Mouse (Mus musculus): Measurements from ENCODE around the gene Rbm33.
A peak's percentile ranks its signal among the peaks of the same experiment; 100 is the strongest.

Gene Rbm33

DNA sequence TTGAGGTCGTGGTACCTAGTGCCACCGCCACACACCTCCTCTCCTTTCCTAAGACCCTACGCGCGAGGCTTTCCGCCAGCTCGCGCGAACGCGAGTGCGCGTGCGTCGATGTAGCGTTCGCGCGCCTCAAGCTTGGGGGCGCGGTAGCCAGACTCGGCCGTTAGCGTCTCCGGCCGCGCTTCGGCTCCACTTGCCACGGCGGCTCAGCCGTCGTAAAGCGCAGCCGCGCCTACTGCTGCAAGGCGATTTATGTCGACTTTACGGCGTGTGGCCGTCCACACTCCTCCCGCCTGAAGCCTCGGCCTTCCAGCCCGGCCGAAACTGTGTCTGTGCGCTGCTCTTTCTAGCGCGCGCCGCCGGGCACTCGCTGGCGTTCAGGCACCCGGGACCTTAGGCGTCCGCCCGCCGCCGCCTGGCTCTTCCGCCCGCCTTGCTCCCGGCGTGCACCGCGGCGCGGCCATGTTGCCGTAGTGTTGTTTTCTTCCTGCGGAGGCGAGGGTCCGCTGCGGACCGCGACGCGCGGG is at the start of gene Rbm33:
Gene Rbm33 (plus strand): TSS at position 400 of the 524 bp plus-strand sequence.
- DNase-seq (ENCODE audit: low spot score in 2 of 2) = peak; percentile 80 to 91

DNA sequence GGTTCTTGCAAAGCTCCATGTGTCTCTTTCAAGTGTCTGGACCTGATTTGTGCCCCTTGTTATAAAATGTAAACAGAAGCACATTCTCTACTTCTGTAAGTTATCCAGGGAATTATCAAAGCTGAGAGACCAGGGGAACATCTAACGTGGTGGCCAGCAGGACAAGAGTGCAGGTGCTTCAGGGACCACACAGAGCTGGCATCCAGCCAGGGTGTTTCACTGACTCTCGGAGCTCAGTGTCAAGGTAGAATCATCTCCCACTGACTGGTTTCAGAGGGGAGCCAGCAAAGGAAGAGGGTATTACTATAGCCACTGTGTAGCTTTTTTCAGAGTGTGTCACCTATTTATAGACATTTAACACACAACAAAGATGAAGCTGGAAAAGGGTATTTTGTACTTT is 49.3 kb upstream of the Rbm33 start:
- DNase-seq (ENCODE audit: low spot score in 2 of 2) = no peak

DNA sequence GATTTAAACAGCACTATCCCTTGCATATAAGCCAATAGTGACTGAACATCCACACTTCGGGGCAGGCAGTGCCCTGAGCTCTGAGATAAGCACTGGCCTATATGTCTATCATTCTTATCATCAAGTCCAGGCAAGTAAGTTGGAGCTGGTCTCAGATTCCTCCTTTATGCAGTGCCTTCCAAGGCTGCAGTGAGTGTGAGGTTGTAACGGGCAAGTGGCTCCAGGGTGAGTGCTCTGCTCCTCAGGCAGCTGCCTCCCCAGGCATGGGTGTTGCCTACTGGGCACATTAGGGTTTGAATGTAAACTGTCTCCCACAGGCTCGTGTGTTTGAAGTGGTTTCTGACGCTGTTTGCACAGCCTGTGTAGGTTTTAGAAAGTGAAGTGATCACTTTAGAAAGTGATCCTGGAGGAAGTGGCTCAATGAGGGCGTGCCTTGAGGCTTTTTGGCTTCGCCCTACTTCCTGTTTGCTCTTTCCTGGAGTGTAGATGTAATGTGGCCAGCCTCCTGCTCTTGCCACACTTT is 47.4 kb upstream of the Rbm33 start:
- DNase-seq (ENCODE audit: low spot score in 2 of 2) = no peak

DNA sequence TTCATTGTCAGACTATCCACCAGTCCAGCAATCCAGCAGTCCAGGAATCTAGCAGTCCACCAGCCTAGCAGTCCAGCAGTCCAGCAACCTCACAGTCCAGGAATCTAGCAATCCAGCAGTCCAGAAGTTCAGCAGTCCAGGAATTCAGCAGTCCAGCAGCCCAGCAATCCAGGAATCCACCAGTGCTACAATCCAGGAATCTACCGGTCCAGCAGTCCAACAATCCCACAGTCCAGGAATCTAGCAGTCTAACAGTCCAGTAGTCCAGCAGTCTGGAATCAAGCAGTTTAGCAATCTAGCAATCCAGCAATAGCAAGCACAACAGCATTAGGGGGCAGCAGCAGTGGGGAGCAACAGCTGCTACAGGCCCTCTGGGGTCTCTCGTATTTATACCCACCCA is 44.1 kb upstream of the Rbm33 start:
- no peak for DNase-seq (ENCODE audit: low spot score in 2 of 2)

DNA sequence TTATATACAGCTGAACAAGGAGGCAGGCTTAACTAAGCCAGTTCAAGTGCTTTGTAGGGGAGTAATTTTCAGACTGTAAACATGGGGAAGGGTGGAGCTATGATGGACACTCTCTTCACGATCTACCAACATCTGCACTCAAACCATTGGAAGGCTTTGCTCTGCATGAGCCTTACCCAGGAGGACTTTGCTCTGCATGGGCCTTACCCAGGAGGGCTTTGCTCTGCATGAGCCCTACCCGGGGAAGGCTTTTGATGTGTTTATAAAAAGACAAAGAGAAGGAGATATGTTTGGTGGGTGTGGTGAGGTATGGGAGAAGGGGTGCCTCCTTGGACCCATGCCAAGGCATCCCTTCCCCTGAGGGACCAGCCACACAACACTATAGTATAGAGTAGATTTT is 39.6 kb upstream of the Rbm33 start:
- DNase-seq (ENCODE audit: low spot score in 2 of 2) = no peak

DNA sequence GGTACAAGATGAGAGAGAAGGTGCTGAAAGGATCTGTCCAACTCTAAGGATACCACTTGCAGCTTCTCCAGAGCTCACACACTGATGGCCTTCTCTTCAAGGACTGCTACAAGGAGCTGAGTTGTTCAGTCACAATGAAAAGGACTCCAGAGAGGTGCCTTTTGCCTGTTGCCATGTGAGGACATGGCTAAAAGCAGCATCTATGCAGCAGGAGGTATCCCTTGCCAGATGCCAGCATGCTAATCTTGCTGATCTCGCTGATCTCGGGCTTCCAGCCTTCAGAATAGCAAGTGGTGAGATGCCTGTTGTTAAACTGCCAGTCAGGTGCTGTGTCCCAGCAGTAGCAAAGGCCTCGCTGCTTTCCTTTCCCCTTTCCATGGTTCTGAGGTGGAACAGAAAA is 27.8 kb upstream of the Rbm33 start:
- no peak for DNase-seq (ENCODE audit: low spot score in 2 of 2)

DNA sequence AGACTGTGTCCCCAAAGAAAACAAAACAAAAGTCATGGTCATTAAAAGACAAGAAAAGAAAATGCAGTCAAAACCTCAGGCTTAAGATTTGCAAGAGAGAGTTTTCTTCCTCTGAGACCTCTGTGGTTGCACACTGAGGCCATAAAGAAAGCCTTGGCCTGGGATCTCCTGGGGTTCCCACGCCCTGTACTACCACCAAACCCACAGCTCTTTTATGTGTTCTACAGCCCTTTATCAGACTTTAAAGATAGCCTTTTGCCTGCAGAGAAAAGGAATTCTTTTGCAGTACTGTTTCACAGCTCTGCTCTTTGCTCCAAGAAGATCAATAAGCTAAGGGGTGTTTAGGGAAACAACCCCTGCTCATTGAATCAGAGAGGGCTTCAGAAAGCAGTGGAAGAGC is 26.3 kb upstream of the Rbm33 start:
- DNase-seq (ENCODE audit: low spot score in 2 of 2) = no peak

DNA sequence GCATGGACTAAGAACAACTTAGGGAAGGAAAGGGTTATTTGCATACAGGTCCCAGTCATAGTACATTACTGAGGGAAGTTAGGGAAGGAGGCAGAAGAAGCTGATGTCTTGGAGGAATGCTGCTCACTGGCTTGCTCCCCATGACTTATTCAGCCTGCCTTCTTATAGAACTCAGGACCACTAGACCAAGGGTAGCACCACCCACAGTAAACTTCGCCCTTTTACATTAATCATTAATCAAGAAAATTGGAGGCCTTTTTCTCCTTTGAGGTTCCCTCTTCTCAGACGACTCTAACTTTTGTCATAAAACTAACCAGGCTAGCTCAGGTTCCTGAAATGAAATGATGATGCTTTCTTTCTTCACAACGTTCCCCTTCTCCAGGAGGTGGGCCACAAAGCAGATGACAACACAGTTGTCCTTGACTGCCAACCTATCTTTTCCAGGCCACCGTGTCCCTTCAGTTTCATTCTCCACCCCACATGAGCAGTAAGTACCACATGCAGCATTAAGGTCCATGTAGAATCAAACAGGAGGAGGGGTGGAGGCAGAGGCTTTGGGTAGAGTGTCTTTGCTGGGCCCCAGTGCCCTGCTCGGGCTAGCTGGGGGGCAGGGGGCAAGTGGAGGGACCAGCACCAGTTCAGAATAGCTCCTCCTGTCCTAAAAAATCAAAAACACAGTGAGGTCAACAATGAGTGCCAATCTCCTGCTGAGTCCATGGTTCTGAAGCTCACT is 25.6 kb upstream of the Rbm33 start:
- DNase-seq (ENCODE audit: low spot score in 2 of 2) = no peak

DNA sequence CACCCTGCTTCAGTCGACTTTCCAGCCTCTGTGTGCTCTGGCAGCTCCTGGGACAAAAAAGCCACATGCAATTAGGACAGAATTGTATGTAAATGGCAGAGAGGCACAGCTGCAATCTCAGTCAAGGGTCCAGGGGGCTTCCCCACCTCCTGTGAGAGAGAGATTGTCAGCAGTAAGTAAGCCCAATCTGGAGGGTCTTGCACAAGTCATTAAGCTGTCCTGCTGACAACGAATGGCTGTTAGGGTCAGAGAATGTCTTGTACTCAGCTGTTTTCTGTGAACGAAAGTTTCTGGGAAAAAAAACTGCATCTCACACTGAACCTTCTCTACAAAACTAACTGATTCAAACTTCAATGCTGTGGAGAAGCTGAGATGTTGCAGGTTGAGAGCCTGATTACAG is 24.6 kb upstream of the Rbm33 start:
- no peak for DNase-seq (ENCODE audit: low spot score in 2 of 2)

DNA sequence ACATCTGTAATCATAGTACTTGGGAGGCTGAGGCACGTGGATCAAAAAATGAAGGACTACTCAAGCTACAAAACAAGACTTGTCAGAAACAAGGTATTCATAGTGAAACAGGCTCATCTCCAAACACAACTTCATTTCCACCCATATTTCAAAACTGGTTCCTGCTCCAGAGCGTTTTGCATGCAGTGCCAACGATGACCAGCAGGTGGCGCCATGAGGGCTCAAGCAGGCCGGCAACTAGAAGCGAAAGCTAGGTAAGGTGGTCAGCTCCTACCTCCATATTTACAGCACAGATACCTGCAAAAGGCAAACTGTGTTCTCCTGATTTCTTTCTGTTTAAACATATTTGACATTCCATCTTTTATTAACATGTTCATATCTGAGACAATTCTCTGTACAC is 22.9 kb upstream of the Rbm33 start:
- peak; percentile 93 to 94 for DNase-seq (ENCODE audit: low spot score in 2 of 2)

DNA sequence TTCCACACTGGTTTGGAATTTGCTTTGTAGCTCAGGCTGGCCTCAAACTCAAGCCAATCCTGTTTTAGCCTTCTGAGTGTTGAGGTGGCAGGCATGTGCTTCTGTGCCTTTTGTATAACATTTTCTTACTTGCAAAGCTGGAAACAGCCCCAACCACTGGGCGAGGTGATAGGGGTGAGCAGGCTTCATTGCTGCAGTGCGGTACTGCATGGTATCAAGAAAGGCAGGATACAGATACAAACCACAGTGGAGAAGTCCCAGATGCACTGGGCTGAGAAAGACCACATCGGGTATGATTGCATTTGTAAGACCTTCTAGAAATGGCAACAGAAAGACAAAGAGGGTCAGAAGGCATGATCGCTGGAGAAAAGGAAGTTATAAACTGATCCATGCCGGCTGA is 18.8 kb upstream of the Rbm33 start:
- no peak for DNase-seq (ENCODE audit: low spot score in 2 of 2)

DNA sequence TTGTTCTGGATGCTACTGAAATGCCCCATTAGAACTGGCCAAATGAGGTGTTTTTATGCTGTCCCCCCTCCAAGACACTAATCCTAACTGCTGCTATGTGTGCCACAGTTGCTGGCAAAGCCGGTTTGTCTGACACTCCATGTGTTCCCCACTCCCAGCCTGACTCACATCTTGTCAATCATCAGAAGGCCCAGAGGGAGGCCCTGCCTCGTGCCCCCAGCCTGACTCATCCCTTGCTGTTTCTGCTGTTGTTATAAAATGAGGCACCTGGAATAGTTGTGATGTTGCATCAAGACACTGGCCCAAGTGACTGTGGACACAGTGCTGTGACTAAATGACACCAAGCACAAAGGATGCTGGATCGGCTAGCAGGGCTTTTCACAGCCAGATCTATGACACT is 18.2 kb upstream of the Rbm33 start:
- no peak for DNase-seq (ENCODE audit: low spot score in 2 of 2)

DNA sequence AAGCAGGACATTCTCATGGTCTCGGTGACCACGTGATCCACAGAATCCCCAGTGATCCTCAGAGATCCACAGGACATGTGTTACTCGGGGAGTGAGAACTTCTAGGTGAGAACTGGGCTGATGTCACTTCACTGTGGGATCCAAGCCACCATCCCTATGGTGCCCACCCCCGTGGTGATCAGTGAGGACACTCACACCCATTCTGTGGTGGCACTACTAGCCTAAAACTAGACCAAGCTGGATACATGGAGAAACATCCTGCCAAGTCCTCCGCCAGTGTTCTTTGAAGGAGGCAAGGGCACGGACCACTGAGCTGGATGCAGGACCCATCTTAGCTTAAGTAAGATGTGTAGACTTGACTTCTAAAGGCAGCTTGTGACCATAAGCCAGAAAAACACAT is 17.6 kb upstream of the Rbm33 start:
- no peak for DNase-seq (ENCODE audit: low spot score in 2 of 2)

DNA sequence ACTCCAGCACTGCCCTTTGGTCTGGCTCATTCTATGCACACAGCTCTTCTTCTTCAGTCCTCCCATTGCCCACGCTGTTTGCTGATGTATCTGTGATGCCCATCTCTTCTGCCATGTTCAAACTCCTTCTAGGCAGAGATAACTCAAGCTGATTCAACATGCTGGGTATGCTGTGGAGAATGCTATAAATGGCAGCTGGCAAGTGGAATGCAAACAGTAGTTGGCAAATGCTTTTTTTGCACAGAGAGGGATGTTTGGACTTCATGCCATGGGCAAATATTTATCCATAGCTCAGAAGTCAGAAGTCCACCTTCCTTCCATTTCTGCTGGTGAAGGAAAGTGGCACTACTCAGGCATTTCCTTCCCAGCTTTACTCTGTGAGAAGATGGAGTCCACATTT is 14.2 kb upstream of the Rbm33 start:
- no peak for DNase-seq (ENCODE audit: low spot score in 2 of 2)

DNA sequence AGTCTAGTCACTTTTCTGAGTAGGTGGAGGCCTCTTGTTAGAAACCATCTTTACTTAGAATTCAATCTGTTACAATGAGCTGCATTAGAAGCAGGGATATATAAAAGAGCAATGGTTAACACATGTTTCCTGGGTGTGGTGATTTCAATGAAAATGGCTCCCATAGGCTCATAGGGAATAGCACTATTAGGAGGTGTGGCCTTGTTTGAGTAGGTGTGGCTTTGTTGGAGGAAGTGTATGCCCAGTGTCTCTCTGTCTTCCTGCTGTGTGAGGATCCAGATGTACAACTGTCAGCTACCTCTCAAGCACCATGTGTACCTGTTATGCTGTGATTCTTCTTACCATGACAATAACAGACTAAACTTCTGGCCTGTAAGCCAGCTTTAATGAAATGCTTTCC is 12.4 kb upstream of the Rbm33 start:
- no peak for DNase-seq (ENCODE audit: low spot score in 2 of 2)

DNA sequence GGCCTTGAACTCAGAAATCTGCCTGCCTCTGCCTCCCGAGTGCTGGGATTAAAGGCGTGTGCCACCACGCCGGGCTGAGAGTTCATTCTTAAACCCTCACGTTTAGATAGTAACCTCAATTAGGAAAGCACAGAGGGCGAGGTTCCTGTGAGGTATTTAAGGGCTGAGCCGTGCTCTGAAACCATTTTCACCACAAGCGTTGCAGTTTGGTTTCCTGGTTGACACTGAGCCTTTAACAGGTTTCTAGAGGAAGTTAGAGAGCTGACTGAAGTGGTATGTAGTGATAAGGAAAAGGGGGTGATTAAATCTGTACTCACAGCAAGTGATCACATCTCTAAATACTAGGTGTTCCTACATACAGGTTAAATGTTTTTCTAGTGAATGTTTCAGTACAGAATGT is 1.4 kb upstream of the Rbm33 start:
- no peak for DNase-seq (ENCODE audit: low spot score in 2 of 2)

DNA sequence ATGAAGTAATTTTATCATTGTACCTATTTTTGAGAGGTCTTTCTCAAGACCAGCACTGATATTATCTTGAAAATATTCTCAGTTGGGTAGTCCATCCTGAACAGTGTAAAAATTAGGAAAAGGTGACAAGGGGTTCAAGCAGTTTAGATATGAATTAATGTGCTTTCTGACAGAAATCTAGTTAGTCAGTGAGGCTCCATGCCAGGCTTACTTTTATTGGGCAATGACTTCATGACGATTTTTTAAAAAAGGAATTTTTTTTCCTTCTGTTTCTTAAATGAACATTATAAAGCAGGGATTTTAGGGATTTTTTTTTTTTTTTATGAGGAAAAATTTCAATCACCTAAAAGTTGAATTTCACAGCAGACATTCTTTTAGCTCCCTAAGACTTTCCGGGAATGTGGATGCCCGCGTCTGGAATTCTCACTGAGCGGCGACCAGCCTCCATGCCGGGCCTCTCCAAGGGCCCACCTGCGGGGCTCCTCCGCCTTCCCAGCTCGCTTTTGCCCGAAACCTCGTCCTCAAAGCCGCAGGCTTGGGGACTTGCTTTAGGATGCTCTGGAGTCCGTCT is 685 bp upstream of the Rbm33 start:
- no peak for DNase-seq (ENCODE audit: low spot score in 2 of 2)

DNA sequence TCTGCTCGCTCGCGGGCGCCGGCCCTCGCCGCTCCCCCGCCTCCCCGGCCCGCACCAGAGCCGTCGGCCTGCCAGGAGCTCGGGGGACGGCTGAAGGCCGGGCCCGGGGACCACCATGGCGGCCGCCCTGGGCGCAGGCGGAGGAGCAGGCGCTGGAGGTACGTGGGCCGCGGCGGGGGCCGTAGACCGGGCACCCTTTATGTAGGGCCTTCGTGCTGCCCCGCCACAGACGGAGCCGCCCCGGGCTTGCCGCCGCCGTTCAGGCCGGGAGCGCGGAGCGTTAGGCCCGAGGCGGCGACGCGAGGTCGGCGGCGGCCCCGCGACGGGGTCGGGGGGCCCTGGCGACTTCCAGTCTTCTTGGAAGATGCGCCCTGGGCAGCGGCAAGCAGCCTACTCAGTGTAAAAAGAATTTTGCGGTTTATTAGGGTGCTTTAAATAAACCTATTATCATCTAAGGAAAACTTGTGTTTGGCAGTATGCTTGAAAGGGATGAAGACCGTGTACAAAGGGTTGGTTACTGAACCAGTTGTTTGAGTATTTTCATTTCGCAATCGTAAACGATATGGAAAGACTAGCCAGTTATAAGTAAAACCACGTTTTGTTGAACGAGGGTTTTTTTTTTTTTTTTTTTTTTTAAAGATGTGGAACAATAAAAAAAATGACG is 464 bp downstream of the Rbm33 start:
- DNase-seq (ENCODE audit: low spot score in 2 of 2) = no peak

DNA sequence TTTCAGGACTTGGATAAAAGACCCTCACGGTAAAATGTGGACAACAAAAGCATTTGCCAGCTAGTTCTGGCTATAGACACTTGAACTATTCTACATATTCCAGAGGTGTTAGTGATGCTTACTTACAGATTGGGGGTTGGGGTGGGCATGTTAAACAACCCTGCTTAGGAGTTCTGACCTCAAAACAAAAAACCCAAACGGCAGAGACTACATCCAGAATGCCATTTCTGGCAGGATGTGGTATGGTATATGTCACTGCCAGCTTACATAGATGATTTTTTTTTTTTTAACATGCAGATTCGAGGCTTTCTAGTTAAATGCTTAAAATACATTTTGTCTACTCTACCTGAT is 971 bp downstream of the Rbm33 start:
- no peak for DNase-seq (ENCODE audit: low spot score in 2 of 2)

DNA sequence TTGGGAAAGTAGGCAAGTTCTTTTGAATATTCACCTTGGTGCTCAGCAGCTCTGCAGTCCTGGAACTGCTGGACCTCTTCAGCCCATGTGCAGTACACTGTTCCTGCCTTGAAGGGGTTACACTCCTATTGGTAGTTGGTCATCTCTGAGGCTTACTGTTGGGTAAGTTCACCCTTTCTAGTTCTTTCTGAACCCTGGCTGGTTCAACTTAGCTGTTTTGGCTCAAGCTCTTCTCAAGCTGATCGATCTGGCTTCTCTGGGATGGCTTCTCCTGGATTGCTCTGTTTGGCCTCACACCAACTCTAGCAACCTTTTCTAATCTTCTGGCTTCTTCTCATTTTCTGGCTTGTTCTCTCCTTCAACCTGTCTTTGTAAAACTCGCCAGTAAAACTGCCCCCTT is 1.8 kb downstream of the Rbm33 start:
- DNase-seq (ENCODE audit: low spot score in 2 of 2) = no peak

DNA sequence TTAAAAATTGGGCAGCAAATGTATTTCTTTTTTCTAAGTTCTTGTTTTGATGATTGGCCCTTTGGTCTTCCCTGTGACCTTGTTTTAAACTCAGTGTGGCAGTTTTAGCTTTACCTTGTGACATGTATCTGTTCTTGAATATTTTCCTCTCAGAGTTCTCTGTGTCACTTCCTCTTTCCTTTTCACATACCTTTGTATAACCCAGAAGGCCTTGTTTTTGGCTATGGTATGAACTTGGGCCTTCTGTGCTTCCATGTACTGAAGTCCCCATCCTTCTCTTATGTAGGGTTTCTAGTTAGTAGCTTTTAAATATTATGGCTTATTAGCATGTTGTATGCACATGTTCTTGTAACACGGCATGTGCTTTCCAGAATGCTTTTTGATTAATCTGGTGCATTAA is 4.8 kb downstream of the Rbm33 start:
- no peak for DNase-seq (ENCODE audit: low spot score in 2 of 2)

DNA sequence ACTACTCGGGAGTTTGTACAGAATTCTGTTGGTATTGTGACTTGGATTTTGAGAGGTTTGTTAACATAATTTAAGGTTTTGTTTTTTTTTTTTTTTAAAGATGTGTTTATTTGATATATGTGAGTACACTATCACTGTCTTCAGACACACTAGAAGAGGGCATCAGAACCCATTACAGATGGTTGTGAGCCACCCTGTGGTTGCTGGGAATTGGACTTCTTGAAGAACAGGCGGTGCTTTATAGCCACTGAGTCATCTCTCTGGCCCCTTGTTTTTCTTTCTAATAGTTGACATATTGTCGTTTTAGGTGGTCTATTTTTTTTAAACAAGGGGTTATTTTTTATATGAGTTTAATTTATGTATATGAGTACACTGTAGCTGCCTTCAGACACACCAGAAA is 5.3 kb downstream of the Rbm33 start:
- DNase-seq (ENCODE audit: low spot score in 2 of 2) = no peak

DNA sequence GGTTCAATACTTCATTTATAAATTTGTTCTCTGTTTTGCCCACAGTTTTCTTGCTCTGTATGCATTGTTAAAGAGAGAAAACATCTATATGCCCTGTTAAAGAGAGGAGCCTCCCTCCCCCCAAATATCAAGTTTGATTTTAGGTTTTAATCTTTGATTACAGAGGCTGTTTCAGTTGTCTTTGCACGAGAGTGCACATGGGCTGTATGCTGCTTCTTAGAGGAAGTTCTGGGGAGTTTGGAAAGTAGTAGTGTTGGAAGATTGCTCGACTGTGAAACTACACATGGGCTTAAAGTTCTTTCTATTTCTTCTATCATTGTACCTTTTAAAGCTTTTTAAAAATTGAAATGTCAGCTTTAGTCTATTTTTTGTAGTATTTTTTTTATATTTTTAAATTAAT is 6.9 kb downstream of the Rbm33 start:
- DNase-seq (ENCODE audit: low spot score in 2 of 2) = no peak

Measured in right cerebral cortex, adult 2 months (tissue).